Mouse (Mus musculus) spleen, adult 12 weeks (tissue): ENCODE measurements around the gene Sorbs2.

ENCODE experiments used
- DNase-seq: peaks from one replicate; pipeline ENCODE4 v3.0.0; 2022; ENCODE audit warnings: low spot score

Gene Sorbs2

DNA sequence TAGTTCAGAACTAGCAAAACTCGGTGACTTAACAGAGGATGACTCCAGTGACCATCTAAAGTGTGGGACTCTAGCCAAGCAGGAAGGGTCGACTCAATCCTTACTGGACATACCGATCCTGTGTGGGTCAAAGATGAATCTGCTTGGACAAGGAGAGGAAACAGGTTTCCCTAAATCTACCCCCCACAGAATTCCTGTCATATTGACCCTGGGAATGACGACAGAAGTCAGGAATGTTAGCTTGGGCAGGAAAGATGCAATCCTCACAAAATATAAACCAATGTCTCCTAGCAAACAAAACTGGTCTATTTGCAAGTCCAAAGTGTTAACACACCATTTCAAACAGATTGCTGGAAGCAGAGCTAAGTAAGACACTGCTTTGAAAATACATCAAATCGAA, 118.8 kb downstream of the Sorbs2 start:
- no peak for DNase-seq

GRCm38 (mm10) chr8:45627246-45628241, 120.0 kb downstream of the Sorbs2 start:
- DNase-seq, result no peak

DNA sequence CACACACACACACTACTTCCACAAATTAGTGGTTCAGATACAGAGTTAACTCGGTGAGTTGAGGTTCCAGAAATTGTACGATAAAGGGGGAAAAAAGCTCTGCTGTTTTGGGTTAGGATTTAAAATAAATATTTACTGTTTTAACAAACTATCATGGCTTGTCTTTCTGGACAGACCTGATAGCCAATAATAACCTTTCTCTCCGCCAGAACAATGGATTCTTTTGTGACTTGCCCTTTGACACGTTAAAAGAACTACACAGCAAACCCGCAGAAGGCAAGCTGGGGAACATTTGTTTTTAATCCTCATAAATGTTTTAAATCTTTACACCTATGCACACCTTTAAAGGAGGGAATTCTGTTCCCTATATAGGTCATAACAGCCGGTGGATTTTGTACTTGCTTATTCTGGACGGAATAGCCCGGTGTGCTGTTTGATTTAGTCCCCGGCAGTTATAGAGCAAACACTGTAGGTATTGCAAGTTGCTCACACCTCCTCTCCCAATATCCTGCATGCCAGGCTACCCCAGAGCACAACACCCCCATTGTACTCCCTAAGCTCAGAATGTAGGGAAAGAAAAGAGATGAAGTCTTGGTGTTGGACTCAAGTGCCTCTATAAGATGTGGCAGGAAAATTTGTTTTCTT, 121.0 kb downstream of the Sorbs2 start:
- no peak for DNase-seq

DNA sequence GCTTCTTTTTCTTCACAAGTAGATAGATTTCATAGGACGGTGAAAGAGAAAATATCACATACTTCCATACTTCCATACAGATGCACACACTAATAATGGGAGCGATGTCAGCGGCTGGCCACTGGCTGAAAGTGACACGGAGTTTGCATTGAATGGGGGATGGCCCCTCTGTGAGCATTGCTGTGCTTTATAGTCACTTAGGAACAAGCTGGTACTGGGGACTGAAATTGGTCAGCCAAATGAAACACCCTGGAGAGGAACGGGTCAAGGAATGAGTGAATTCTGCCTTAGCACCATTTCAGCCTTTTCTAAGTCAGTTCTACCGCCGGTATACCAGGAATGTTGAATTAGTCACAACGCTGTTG, 121.5 kb downstream of the Sorbs2 start:
- no peak for DNase-seq

GRCm38 (mm10) chr8:45631023-45631422, 123.4 kb downstream of the Sorbs2 start:
- DNase-seq, result no peak

DNA sequence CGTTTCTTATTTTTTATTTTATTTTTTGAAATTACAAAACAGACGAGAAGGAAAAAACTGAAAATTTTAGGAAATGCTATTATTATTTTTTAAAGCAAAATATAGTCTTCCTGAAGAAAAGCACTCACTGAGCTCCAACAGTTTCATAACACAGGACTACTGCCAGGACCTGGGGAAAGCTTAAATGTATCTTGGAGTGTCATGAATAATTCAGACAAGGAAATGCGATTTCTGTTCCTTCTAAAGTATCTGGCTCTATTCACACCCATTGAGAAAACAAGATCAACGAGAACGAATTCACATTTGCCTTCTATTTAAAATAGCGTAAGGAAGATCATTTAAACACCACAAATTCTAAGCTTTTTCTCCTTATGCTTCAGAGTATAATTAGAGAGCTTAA, 127.6 kb downstream of the Sorbs2 start:
- no peak for DNase-seq

DNA sequence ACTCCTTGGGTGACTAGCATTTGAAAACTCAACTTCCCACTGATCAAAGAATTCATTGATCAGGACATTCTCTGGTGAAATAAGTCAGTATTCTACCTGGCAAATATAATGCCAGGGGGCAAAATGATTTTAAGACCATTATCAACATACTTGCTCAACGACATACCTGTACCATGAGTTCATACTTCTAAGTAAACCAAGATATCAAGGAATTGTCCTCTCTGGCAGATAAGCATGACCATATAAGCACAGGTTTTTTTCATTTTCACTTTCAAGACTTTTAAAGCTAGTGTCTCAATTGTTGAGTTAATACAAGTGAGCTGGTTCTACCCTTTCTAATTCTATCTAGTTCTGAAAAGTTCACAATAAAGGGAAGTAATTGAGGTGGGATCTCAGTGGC, 130.2 kb downstream of the Sorbs2 start:
- no peak for DNase-seq

DNA sequence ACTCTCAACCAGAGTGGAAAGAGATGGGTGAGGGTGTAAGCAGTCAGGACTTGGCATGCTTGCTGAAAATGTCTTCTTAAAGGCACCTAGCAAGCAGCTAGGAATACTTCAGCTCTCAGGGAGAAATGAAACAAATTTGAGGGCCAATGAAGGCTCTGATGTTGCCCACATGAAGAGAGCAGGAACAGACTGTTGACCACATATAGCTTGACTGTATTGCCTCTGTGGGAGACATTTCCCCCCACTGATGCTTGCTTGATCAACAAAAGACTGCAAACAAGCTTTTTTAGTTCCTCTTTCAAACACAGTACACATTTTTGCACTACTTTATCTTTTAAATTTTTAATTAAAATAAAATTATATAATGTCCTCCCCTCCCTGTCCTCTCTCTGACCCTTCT, 131.9 kb downstream of the Sorbs2 start:
- no peak for DNase-seq

GRCm38 (mm10) chr8:45644651-45645050, 137.1 kb downstream of the Sorbs2 start:
- no peak for DNase-seq

DNA sequence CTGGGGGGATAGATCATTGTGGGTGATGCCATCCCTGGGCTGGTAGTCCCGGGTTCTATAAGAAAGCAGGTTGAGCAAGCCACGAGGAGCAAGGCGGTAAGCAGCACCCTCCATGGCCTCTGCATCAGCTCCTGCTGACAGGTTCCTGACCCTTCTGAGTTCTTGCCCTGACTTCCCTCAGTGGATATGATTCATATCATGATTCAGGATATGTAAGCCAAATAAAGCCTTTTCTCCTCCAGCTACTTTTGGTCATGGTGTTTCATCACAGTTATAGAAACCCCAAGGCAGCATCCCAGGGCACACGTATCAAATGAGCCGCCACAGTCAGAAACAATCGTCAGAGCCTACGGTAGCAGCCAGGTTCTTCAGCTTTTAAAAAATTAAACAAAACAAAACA, 141.5 kb downstream of the Sorbs2 start:
- DNase-seq, result no peak

- DNase-seq, result no peak
These were observed 142.4 kb downstream of the Sorbs2 start for GRCm38 (mm10) chr8:45649966-45650365.

- DNase-seq, result no peak
These were observed 150.4 kb downstream of the Sorbs2 start for GRCm38 (mm10) chr8:45658021-45658420.

DNA sequence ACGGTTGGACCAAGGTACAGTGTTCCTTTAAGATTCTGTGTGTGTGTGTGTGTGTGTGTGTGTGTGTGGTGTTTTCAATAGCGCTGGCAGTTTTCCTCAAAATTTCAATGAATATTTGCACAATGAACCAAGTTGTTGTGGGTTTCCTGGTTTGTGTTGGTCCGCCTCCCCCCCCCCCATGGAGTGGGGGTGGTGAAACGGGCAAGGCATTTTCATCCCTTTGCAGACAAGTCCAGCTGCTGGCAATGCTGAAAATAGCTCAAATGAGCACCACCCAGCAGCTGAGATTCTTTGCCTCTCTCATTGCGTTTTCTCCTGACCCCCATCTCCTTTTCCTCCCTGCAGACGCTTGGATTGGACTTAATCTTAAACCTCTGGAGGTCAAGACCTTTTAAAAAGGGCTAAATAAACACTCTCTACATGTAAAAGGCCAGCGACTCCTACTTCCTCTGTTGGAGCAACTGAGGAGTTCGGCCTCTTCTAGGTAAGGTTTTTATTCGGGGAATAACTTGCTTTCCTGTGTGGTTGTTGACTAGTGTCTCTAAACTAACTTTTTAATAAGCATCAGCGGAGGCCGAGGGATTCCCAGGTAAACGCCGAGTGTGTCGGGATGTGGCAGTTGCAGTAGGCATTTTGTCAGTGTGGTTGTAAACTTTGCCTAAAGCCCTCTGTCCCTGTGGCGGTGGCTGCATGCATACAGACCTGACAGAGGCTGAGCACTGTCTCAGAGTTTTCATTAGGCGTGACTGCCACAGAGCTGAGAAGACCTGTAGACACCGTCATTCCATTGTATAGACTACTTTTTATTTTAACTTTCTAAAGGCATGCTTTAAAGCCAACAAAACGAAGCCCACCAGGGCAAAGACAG, 151.1 kb downstream of the Sorbs2 start:
- DNase-seq, result no peak

GRCm38 (mm10) chr8:45659473-45659872, 151.9 kb downstream of the Sorbs2 start:
- no peak for DNase-seq

GRCm38 (mm10) chr8:45660570-45660969, 153.0 kb downstream of the Sorbs2 start:
- no peak for DNase-seq

GRCm38 (mm10) chr8:45661605-45662004, 154.0 kb downstream of the Sorbs2 start:
- no peak for DNase-seq

DNA sequence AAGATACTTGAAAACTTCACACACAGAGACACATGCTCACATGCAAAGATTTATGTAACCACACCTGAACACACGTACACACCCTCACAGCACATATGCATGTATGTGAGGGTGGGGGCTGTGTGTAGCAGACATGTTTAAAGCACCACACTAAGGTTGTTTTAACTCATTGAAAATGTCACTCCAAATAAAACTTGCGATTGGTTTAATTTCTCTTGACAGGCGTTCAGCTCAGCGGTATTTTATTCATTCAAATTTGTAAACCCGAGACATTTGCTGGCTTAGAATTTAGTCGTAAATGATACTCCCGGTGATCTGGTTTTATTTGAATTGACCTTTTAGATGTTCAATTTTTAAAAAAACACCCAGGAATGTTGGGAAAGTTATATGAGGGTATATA, 158.6 kb downstream of the Sorbs2 start:
- DNase-seq, result no peak

- DNase-seq, result no peak
These were observed 165.6 kb downstream of the Sorbs2 start for GRCm38 (mm10) chr8:45673149-45673548.

GRCm38 (mm10) chr8:45675821-45676279, 168.3 kb downstream of the Sorbs2 start:
- DNase-seq, result no peak

DNA sequence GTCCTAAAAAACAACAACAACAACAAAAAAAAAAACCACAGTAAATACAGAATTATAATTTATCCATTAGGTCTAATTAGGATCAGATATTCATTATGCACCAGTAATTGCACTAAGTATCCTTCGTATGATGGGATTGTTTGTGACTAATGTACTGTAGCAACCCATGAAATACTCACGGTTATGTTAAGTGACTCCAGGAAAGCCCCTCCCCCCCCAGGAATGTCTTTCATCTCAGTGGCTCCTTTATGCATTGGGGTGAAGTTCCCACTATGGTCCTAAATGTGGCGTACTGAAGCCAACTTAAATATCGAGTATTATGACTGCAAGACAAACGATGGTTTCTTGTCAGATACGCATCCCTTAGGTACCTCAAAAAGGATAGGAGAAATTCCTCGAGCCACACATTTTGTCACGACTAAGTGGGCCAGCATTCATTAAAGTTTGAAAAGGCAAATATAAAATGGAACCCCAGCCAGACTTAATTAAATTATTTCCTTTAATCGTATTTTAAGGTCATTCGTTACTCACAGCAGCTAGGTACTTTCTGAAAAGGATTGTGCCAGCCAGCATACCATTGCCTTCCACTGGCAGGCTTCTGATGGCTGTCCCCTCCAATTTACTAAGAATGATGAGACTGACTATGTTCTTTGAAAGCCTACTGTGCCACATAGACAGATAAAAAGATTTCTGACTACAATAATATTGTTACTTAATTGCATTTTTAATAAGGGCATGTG, 169.7 kb downstream of the Sorbs2 start:
- no peak for DNase-seq

DNA sequence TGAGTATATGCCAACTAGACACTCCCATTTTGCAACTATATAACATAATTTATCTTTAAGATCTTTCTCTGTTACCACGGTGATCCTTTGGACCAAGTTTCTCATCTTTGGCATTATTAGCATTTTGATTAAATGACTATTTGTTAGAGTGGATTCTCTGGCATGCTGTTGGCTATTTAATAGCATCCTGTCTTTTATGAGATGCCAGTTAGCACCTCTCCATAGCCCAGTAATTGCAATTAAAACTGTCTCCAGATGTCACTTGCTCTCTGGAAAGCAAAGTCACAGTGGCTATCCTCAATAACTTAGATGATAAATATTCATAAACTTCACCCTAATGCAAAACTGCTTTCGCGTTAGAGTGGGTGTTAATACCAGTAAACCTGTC, 170.3 kb downstream of the Sorbs2 start:
- DNase-seq, result no peak

DNA sequence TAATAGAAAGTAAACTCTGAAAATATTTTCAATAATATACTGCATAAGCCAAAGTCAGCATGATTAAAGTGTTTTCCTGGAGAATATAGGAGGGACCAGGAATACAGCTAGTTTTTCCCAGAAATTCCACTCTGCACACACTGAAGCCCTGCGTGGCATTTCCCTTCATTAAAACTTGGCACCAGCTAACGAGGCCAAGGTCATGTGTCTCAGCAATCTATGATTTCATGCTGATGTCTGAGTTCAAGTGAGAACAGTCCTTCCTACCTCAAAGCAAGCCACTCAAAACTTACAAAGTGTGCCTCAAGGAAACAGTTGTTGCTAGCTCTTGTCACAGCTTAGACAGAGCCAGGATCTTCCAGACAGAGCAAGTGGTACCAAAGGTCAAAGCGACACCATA, 173.6 kb downstream of the Sorbs2 start:
- DNase-seq, result no peak
